Mouse (Mus musculus) lung, postnatal 0 days (tissue): Measurements from ENCODE around the gene Celf2. TPM values are rescaled to one million over a fixed set of nuclear protein-coding genes. Genes with fewer than 3 reads are reported as not detected.
"Not testable (repeated sequence)": the region's sequence is repeated elsewhere in the genome, so short reads cannot be mapped to it uniquely, and the experiment has no call there.

Experiments
- ATAC-seq: fragments of 200-750 bp; cut with Nextera tagmentation; 2 replicates; pipeline ENCODE4 v1.8.0; 2017; ENCODE audit warnings: moderate library complexity
- DNase-seq: peaks from one replicate; pipeline ENCODE4 v3.0.0-alpha.2; 2016; ENCODE audit warnings: low spot score
- H3K27ac ChIP-seq: fragments of 300-500 bp; sonication (generic); 2 replicates; pipeline ENCODE4 v1.5.1; 2014; ENCODE audit warnings: antibody characterized with exemption, mild to moderate bottlenecking, low read length, mixed read lengths
- H3K27me3 ChIP-seq: fragments of 300-500 bp; sonication (generic); replicated peaks from 2 replicates; pipeline ENCODE4 v1.6.1; 2014; ENCODE audit warnings: low read length, mixed read lengths; ENCODE audit not compliant: insufficient read depth
- H3K36me3 ChIP-seq: fragments of 300-500 bp; sonication (generic); 2 replicates; pipeline ENCODE4 v1.6.1; 2014; ENCODE audit warnings: low read length, mixed read lengths; ENCODE audit not compliant: insufficient read depth
- H3K4me1 ChIP-seq: fragments of 300-500 bp; sonication (generic); 2 replicates; pipeline ENCODE4 v1.6.1; 2014; ENCODE audit warnings: antibody characterized with exemption, low read depth, low read length, mixed read lengths; ENCODE audit not compliant: insufficient read depth
- H3K4me2 ChIP-seq: fragments of 300-500 bp; sonication (generic); replicated peaks from 2 replicates; pipeline ENCODE4 v1.6.1; 2014; ENCODE audit warnings: low read depth, mild to moderate bottlenecking, low read length, moderate library complexity, mixed read lengths
- H3K4me3 ChIP-seq: fragments of 300-500 bp; sonication (generic); 2 replicates; pipeline ENCODE4 v1.5.1; 2014; ENCODE audit warnings: low read depth, low read length
- H3K9ac ChIP-seq: fragments of 300-500 bp; sonication (generic); replicated peaks from 2 replicates; pipeline ENCODE4 v1.6.1; 2014; ENCODE audit warnings: low read depth, mild to moderate bottlenecking
- H3K9me3 ChIP-seq: fragments of 300-500 bp; sonication (generic); 2 replicates; pipeline ENCODE4 v1.6.1; 2016; ENCODE audit warnings: low read length, mixed read lengths
- CTCF ChIP-seq: IDR thresholded peaks from 2 replicates; pipeline ENCODE4 v1.5.1; 2016; ENCODE audit warnings: antibody characterized with exemption, mild to moderate bottlenecking
- EP300 ChIP-seq: IDR thresholded peaks from 2 replicates; pipeline ENCODE4 v1.6.1; 2016; ENCODE audit warnings: antibody characterized with exemption, mild to moderate bottlenecking, control low read depth
- WGBS: fragments of 180-500 bp; shearing (Covaris S2); extraction: QIAGEN DNeasy Blood & Tissue Kit; methylation state at CpG from one replicate; pipeline ENCODE4 v1.1.7; 2014; 5-methylcytosine and 5-hydroxymethylcytosine counted together
- polyA plus RNA-seq: library from polyadenylated mRNA; unstranded; fragments of >200 nt; fragmentation: Nextera tagmentation; extraction: Ambion mirVana; gene quantifications from 2 replicates; pipeline ENCODE4 v1.2.1, GENCODE M21; 2015

Gene Celf2
- polyA plus RNA-seq, 1 experiment from 2014 or later = 49.6 TPM

DNA sequence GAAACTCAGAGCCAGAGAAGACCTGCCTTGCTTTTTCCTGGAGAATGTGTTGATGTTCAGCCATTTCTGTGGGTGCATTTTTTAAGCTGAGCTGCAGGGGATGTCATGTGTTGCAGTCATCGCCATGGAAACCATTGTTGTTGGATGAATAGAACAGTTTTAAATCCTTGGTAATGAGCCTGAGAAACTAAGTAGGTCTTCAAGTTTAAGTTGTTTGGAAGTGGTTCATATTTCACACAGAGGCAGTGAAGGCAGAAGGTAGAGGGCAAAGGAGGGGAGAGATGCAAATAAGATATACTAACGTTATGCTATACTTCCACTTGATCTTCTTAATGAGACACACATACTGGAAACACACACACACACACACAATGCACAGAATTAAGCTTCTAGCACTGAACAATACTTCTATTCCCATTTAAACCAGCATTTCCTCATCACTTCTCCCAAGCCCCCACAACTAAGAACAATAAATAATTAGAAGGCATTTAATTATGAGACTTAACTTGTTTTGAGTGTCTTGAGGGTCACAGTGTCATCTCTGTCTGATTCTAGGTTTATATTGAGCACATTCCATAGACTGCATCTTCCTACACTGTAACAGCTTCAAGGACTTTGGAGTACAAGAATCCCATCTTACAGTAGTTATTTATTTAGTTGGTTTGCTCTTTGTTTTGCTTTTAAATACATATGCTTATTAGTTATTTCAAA lies 199.1 kb downstream of the Celf2 start:
- Histone ChIP-seq H3K27me3 (no peaks in the 10 kb centered on the region), H3K4me2 (no peak overlapping the region), H3K27ac (no peak overlapping the region), H3K4me1 (no peaks in the 10 kb centered on the region), H3K4me3 (no peak overlapping the region), H3K9ac (no peak overlapping the region), H3K36me3 (no peaks in the 10 kb centered on the region), H3K9me3 (no peaks in the 10 kb centered on the region)
- no peak for ATAC-seq
- TF ChIP-seq CTCF = no peak
- no peak for TF ChIP-seq EP300
- DNase-seq = no peak
- 52% methylated on average over 2 of the region's 2 CpGs for WGBS

DNA sequence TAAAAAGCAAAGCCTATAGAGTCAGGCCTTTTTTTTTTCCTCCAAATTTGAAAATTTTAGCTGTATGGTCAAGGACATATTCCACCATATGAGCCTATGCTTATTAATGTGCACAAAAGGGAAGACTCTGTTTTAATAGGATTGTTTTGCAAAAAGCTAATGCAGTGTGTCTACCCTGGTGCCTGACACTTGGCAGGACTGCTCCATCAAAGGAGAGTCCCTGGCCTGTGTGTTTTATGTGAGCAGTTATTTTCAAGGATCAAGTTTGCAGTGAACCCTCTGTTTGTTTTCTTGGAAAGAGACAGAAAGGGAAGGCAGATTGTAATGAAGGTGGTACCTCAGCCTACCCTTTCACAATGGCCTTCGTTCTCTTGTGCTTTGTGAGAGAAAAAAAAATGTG lies 200.0 kb downstream of the Celf2 start:
- TF ChIP-seq CTCF (no peak), EP300 (no peak)
- no peak overlapping the region for H3K4me2 ChIP-seq
- H3K27me3 ChIP-seq = no peaks in the 10 kb centered on the region
- H3K4me1 ChIP-seq = no peaks in the 10 kb centered on the region
- H3K36me3 ChIP-seq = no peaks in the 10 kb centered on the region
- DNase-seq (no peak), ATAC-seq (no peak)
- no peaks in the 10 kb centered on the region for H3K9me3 ChIP-seq
- WGBS = 74% methylated on average over 1 of the region's 1 CpGs
- H3K4me3 ChIP-seq = no peak overlapping the region
- no peak overlapping the region for H3K27ac ChIP-seq
- H3K9ac ChIP-seq = no peak overlapping the region

GRCm38 (mm10) chr2:7308731-7309130 lies 200.6 kb downstream of the Celf2 start:
- ATAC-seq (no peak), DNase-seq (no peak)
- Histone ChIP-seq H3K27me3 (no peaks in the 10 kb centered on the region), H3K27ac (no peak overlapping the region), H3K36me3 (no peaks in the 10 kb centered on the region), H3K4me2 (no peak overlapping the region), H3K4me3 (no peak overlapping the region), H3K9me3 (no peaks in the 10 kb centered on the region), H3K9ac (no peak overlapping the region), H3K4me1 (no peaks in the 10 kb centered on the region)
- WGBS = 59% methylated on average over 1 of the region's 1 CpGs
- no peak for TF ChIP-seq CTCF
- no peak for TF ChIP-seq EP300

DNA sequence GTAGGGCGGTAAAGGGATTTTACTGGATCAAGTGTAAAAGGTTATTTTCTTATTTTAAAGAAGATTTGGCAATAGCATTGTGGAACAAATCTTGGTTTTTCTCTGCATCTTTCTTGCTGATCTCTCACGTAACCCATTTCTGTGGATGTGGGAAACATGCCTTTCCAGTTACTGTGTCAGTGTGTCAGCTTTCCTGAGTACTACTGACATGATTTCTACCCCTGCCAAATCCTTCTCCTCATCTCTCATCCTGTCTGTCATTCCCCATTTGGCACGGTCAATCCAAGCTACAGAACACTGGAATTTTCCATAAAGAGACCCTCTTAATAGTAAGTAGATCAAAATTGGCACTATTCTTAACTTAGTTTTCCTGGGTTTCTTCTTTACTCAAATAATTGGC lies 221.9 kb downstream of the Celf2 start:
- no peak for TF ChIP-seq EP300
- no peak for TF ChIP-seq CTCF
- no peaks in the 10 kb centered on the region for H3K36me3 ChIP-seq
- ATAC-seq (no peak), DNase-seq (no peak)
- no peaks in the 10 kb centered on the region for H3K4me1 ChIP-seq
- no peak overlapping the region for H3K27ac ChIP-seq
- H3K9ac ChIP-seq = no peak overlapping the region
- no peaks in the 10 kb centered on the region for H3K9me3 ChIP-seq
- H3K4me2 ChIP-seq = no peak overlapping the region
- no peaks in the 10 kb centered on the region for H3K27me3 ChIP-seq
- 59% methylated on average over 3 of the region's 3 CpGs for WGBS
- H3K4me3 ChIP-seq = no peak overlapping the region

- Histone ChIP-seq H3K9me3 (no peaks in the 10 kb centered on the region), H3K4me1 (no peaks in the 10 kb centered on the region), H3K27me3 (no peaks in the 10 kb centered on the region), H3K36me3 (no peaks in the 10 kb centered on the region), H3K27ac (no peak overlapping the region), H3K9ac (no peak overlapping the region), H3K4me3 (no peak overlapping the region), H3K4me2 (no peak overlapping the region)
- TF ChIP-seq EP300 = no peak
- TF ChIP-seq CTCF = no peak
- WGBS = 66% methylated on average over 4 of the region's 4 CpGs
- ATAC-seq (no peak), DNase-seq (no peak)
Observed at GRCm38 (mm10) chr2:7273214-7273613, 236.1 kb downstream of the Celf2 start.

DNA sequence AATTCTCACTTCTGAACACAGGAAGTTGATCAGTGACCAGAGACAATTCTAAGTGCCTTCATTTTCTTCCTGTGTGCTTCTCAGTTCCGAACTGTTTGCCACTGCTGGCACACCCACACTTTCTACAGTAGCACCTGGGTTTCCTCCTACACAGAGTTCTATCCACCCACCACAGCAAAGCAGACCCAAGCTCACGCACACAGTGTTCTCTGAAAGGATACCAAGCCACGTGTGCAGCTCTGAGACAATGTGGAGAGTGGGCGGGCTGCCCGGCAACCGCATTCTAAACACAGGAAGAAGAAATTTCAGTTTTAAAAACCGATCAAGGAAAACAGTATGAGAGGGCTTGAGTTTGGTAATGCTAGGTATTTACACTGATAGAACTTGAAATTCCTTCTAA lies 239.3 kb downstream of the Celf2 start:
- WGBS = 47% methylated on average over 7 of the region's 7 CpGs
- Histone ChIP-seq H3K9me3 (no peaks in the 10 kb centered on the region), H3K27ac (no peak overlapping the region), H3K9ac (no peak overlapping the region), H3K27me3 (no peaks in the 10 kb centered on the region), H3K4me2 (peak overlapping the region; percentile 27; the same call in 1 of the 2 replicates), H3K4me1 (no peaks in the 10 kb centered on the region), H3K4me3 (no peak overlapping the region), H3K36me3 (no peaks in the 10 kb centered on the region)
- ATAC-seq = peak; percentile 56
- TF ChIP-seq CTCF (no peak), EP300 (no peak)
- DNase-seq = peak; percentile 24

DNA sequence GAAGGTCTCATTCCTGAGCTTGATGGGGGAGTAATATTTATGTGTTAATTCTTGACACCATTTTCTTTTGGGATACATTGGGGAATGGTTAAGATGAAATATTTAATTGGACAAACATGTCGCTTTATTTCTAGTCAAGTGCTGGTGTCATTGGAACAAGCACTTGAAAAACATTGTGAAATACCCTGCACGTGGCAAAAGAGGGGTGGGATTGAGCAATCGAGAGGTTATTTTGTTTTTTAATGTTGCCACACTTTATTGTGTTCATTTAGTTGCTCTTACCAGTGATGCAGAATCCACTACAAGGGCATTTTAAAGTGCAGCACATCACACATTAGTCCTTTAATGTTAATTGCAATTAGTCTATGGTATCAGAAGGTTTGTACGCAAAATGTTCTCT lies 242.2 kb downstream of the Celf2 start:
- no peak overlapping the region for H3K9ac ChIP-seq
- H3K4me1 ChIP-seq = no peaks in the 10 kb centered on the region
- no peaks in the 10 kb centered on the region for H3K9me3 ChIP-seq
- ATAC-seq (no peak), DNase-seq (peak; percentile 55)
- no peak overlapping the region for H3K27ac ChIP-seq
- TF ChIP-seq CTCF (no peak), EP300 (peak; percentile 47; the same call in 1 of the 2 replicates)
- WGBS = 63% methylated on average over 4 of the region's 4 CpGs
- no peaks in the 10 kb centered on the region for H3K36me3 ChIP-seq
- H3K4me2 ChIP-seq = no peak overlapping the region
- H3K4me3 ChIP-seq = no peak overlapping the region
- no peaks in the 10 kb centered on the region for H3K27me3 ChIP-seq

DNA sequence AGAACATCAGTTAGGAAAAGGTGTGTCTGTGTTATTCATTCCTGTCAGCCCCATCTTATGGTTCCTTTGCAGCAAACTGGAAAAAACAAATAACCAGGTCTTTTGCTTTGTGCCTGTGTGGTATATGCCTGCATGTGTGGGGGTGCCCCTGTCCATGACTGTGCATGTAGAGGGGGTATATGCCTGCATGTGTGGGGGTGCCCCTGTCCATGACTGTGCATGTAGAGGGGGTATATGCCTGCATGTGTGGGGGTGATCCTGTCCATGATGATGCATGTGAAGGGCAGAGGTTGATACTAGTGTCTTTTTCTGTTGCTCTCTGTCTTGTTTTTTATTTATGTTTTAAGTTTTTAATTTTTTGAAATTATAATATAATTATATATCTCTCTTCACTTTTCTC lies 246.7 kb downstream of the Celf2 start:
- H3K9ac ChIP-seq, H3K27ac ChIP-seq, H3K4me2 ChIP-seq, H3K4me1 ChIP-seq, ATAC-seq, H3K27me3 ChIP-seq, H3K9me3 ChIP-seq, H3K4me3 ChIP-seq, H3K36me3 ChIP-seq, DNase-seq: not testable (repeated sequence)
